ENCODE assay signal across 10 mouse cellular contexts in genomic region chr8:20593841-20594240, GRCm38 (mm10). TPM values are rescaled to one million over a fixed set of nuclear protein-coding genes. Genes with fewer than 3 reads are reported as not detected.
DNase-seq lines count a peak whose midpoint lies in the region; TF ChIP-seq lines count a peak whose summit lies in the region.
"Not testable (repeated sequence)": the region's sequence is repeated elsewhere in the genome, so short reads cannot be mapped to it uniquely, and the experiment has no call there.
"Had no signal": no experiment of that assay in that cellular context is flagged by ENCODE, and none has a peak within 500 bp of the region (broad histone marks: within the 10 kb centered on the region; RNA-seq: fewer than 3 reads in every experiment).

No protein-coding gene starts in this region.

- not testable (repeated sequence) for TF ChIP-seq CTCF in kidney, adult 2 months (conservative IDR thresholded peaks at IDR 0.05; ENCODE audit: insufficient read depth, insufficient read length, low read depth, low read length)

- H3K4me3 ChIP-seq in kidney, adult 2 months (ENCODE audit: insufficient read depth, low read depth, low read length), result not testable (repeated sequence)

- not testable (repeated sequence) for H3K27ac ChIP-seq in kidney, adult 2 months (ENCODE audit: insufficient read depth, low read depth, low read length)

- H3K36me3 ChIP-seq in kidney, adult 2 months (ENCODE audit: control insufficient read depth, insufficient read depth, low read length), result not testable (repeated sequence)

- no CpG with 5 or more reads among the region's 4 CpGs for WGBS in kidney, adult 2 months

- TF ChIP-seq POLR2A in kidney, adult 2 months (IDR thresholded peaks at IDR 0.05; ENCODE audit: low read depth, low read length), result not testable (repeated sequence)

- H3K4me1 ChIP-seq in kidney, adult 2 months (ENCODE audit: control insufficient read depth, insufficient read depth, low read length), result not testable (repeated sequence)

- DNase-seq in adrenal gland, adult 2 months, result peak; percentile 50
- peak; percentile 30 to 38 for DNase-seq in cerebellum, postnatal 10 days
- DNase-seq in gastrocnemius, postnatal 25 days, result peak; percentile 65
- peak; percentile 64 for DNase-seq in kidney, adult 2 months
- DNase-seq in layer of hippocampus, postnatal 36 days, result peak; percentile 28 to 55
- peak; percentile 69 for DNase-seq in ovary, postnatal 10 days (ENCODE audit: low spot score)
- peak; percentile 73 to 93 for DNase-seq in spleen, postnatal 4 days (ENCODE audit: low spot score in 2 of 2)
- peak; percentile 66 for DNase-seq in urinary bladder, postnatal 25 days (ENCODE audit: low spot score)

- H3K27me3 ChIP-seq in kidney, adult 2 months (replicated peaks; ENCODE audit: control insufficient read depth, insufficient read depth, low read length), result not testable (repeated sequence)

RNA-seq across cellular contexts. Expression of gene Gm21119, which starts 20.9 kb away (rescaled TPM):
- total RNA-seq in adrenal gland, adult 2 months (2021), result not detected
- polyA plus RNA-seq in adrenal gland, adult 2 months (2012; rRNA removed), result not detected in 2 replicates
- total RNA-seq in gastrocnemius, postnatal 25 days (2021), result under 1 TPM; 0.29 to 0.36 TPM
- not detected in 2 replicates for polyA plus RNA-seq in kidney, adult 2 months (2012; rRNA removed)
- total RNA-seq in layer of hippocampus, postnatal 36 days (2021), result 1 to 10 TPM in 1 of 2 experiments, under 1 TPM in 1; 0.67 to 1.0 TPM
- polyA plus RNA-seq: forebrain, embryonic 10.5 days; macrophage had no signal
